Mouse (Mus musculus): ENCODE measurements around the gene Aadacl3. TPM values are rescaled to one million over a fixed set of nuclear protein-coding genes. Genes with fewer than 3 reads are reported as not detected.

Aadacl3 gene
- not detected for total RNA-seq (2023)

DNA sequence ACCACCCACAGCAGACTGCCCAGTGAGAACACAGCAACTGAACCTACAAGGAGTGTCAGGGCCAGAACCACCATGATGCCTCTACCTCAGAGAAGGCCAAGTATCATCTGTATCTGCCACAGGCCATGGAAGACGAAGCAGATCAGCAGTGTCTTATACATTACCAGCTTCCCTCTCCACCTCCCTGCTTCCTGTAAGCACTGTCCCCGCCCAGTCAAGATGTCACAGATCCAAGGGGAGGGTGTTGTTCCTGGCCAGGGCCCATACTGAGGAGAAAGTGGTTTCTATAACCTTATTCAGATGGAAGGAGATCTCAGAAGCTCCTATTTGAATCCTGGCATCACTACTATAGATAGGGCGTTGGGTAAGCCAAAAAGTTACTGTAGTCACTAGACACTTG is at the start of gene Aadacl3:
Gene Aadacl3, minus strand, starts transcription at position 101 of the 400 bp plus-strand sequence.

DNA sequence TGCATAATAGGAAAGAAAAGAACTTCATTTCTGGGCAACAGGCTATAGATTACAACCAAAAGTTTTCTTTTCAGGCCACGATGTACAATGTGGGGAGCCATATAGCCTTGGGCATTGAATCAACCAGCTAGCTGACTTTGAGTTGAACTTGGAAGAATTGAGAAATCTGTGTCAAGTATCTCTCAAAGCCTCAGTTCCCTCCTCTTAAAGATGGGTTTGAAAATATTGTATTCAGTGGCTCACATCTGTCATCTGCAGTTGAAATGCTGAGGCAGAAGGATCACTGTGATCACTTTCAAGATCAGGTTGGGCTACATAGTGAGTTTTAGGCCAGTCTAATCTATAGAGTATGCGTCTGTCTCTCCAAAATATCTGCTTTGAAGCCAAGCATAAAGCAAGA is 10.3 kb downstream of the Aadacl3 start, which contains the start of gene Gm9944:
Gene Gm9944, minus strand, starts transcription at position 101 of the 400 bp plus-strand sequence.

GRCm38 (mm10) chr4:144438672-144439071 is 24.9 kb downstream of the Aadacl3 start, which contains the start of gene 1700012P22Rik:
Gene 1700012P22Rik, minus strand, starts transcription at chr4:144438772.

DNA sequence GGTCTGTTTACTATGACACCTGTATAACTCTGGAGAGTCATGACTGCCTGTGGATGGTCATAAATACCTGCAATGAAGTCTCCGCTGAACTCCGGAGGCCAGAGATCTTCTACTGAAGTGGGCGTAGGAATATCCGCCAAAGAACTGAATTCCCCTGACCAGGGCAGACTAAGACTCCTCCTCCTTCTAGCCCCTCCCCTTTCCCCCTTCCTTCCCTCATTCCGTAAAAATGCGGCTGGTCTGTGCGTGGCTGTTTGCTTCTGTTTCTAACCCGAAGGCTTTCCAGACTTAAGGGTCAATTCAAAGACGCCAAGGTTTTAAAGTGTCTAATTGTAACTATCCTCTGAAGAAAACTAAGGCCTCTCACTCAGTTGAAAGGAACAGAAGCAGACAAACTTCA is 55.3 kb downstream of the Aadacl3 start, which contains the start of gene Pramef12:
Gene Pramef12, minus strand, starts transcription at position 175 of the 400 bp plus-strand sequence.

Other genes with a start within 250 kb of the Aadacl3 start
- not detected for gene Pramel5, start 183.3 kb downstream of the Aadacl3 start, total RNA-seq (2023)
- not detected for gene Gm13128, start 133.5 kb downstream of the Aadacl3 start, total RNA-seq (2023)
- not detected for gene Gm13119, start 105.8 kb downstream of the Aadacl3 start, total RNA-seq (2023)
- gene Pramef20, start 85.8 kb downstream of the Aadacl3 start, total RNA-seq (2023) = not detected
- gene Pramef12, start 55.3 kb downstream of the Aadacl3 start, total RNA-seq (2023) = not detected
- not detected for gene 1700012P22Rik, start 25.0 kb downstream of the Aadacl3 start, total RNA-seq (2023)
- not detected for gene Gm9944, start 10.4 kb downstream of the Aadacl3 start, total RNA-seq (2023)
- gene 9430007A20Rik, start 56.1 kb upstream of the Aadacl3 start, total RNA-seq (2023) = not detected
- not detected for gene Gm13124, start 101.4 kb upstream of the Aadacl3 start, total RNA-seq (2023)
- gene Aadacl4, start 150.0 kb upstream of the Aadacl3 start, total RNA-seq (2023) = not detected
- gene Gm436, start 222.6 kb upstream of the Aadacl3 start, total RNA-seq (2023) = not detected